In the genomic region with DNA sequence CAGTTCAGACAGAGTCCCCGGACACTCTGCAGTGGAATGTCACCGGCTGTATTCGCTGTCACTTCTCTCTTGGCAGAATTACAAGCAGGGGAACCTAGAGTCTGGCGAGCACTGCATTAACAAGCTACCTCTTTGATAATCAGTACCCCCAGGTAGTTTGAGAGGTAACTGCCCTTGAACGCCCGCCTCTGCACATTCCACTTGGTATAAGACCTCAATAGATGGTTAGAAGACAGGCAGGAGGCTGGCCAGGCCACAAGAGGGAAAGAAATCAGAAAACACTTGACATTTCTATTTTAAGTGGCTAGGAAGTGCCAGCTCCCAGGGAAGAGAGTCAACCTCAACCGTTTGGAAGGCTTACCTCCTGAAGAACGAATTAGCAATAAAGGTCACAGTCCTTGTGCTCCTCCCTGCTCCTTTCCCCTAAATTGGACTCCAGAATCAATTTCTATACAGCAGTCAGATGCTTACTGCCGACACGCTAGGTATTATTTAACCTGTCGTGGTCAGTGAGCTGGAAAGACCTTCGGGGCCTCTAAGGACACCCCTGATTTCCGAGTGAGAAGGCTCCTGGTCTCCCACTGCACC, we compare ENCODE assay signal across 8 mouse cellular contexts. TPM values are rescaled to one million over a fixed set of nuclear protein-coding genes. Genes with fewer than 3 reads are reported as not detected.
DNase-seq lines count a peak whose midpoint lies in the region; ATAC-seq and TF ChIP-seq lines count a peak whose summit lies in the region.

No protein-coding gene starts in this region.

- H3K27me3 ChIP-seq in C2C12 (ENCODE audit: control insufficient read depth, insufficient read depth, insufficient read length) = no peaks in the 10 kb centered on the region
- H3K27me3 ChIP-seq in heart, embryonic 13.5 days (replicated peaks) = no peaks in the 10 kb centered on the region
- H3K27me3 ChIP-seq in midbrain, embryonic 10.5 days (ENCODE audit: low read depth, poor library complexity, severe bottlenecking) = no peaks in the 10 kb centered on the region

- peak overlapping the region; percentile 99 for H3K9ac ChIP-seq in heart, embryonic 13.5 days

- peaks cover 2% of the 10 kb centered on the region for H3K79me3 ChIP-seq in C2C12 (ENCODE audit: low read depth)

- DNase-seq in kidney, postnatal 10 days = peak; percentile 49
- DNase-seq in midbrain, embryonic 10.5 days (ENCODE audit: low spot score) = no peak
- DNase-seq in urinary bladder, postnatal 10 days (ENCODE audit: low spot score) = no peak
- DNase-seq in spleen, postnatal 4 days (ENCODE audit: low spot score in 2 of 2) = no peak
- no peak for DNase-seq in layer of hippocampus, adult 11-12 months (ENCODE audit: low spot score)

- no peaks in the 10 kb centered on the region for H3K9me3 ChIP-seq in heart, embryonic 13.5 days
- H3K9me3 ChIP-seq in midbrain, embryonic 10.5 days (replicated peaks) = 0 out of 2 replicates have a peak, but pooled peaks cover 7% of the 10 kb centered on the region

- H3K4me1 ChIP-seq in bone marrow macrophage, adult 2 months (ENCODE audit: control insufficient read depth, insufficient read depth, low read length) = peaks cover 17% of the 10 kb centered on the region
- H3K4me1 ChIP-seq in heart, embryonic 13.5 days = peaks cover 52% of the 10 kb centered on the region
- H3K4me1 ChIP-seq in midbrain, embryonic 10.5 days = peaks cover 41% of the 10 kb centered on the region

- peak overlapping the region; percentile 29 for H3ac ChIP-seq in C2C12 (ENCODE audit: control insufficient read depth, insufficient read length, low read depth)

- WGBS in heart, embryonic 13.5 days = 28% methylated on average over 13 of the region's 13 CpGs
- WGBS in midbrain, embryonic 10.5 days = 56% methylated on average over 13 of the region's 13 CpGs

- H3K27ac ChIP-seq in bone marrow macrophage, adult 2 months (ENCODE audit: insufficient read depth, low read depth, low read length) = peak overlapping the region; percentile 33; the same call in 1 of the 2 replicates
- peak overlapping the region; percentile 99 for H3K27ac ChIP-seq in heart, embryonic 13.5 days (replicated peaks)
- peak overlapping the region; percentile 99 for H3K27ac ChIP-seq in midbrain, embryonic 10.5 days (replicated peaks)

- no peak for ATAC-seq in heart, embryonic 13.5 days (ENCODE audit: extremely low read depth, insufficient number of reproducible peaks, low FRiP score, low TSS enrichment)

- no peak for TF ChIP-seq POLR2A in bone marrow macrophage, adult 2 months (IDR thresholded peaks at IDR 0.05; ENCODE audit: borderline replicate concordance, low read depth, low read length)

- peak overlapping the region; percentile 74 for H3K4me3 ChIP-seq in C2C12 (ENCODE audit: insufficient read depth, poor library complexity, severe bottlenecking)
- peak overlapping the region; percentile 78 for H3K4me3 ChIP-seq in bone marrow macrophage, adult 2 months (ENCODE audit: insufficient read depth, low read length)
- H3K4me3 ChIP-seq in heart, embryonic 13.5 days = peak overlapping the region; percentile 93
- peak overlapping the region; percentile 77 for H3K4me3 ChIP-seq in midbrain, embryonic 10.5 days

- no peaks in the 10 kb centered on the region for H3K36me3 ChIP-seq in C2C12 (ENCODE audit: control insufficient read depth, insufficient read depth)
- H3K36me3 ChIP-seq in heart, embryonic 13.5 days = peaks cover 8% of the 10 kb centered on the region
- peaks cover 23% of the 10 kb centered on the region for H3K36me3 ChIP-seq in midbrain, embryonic 10.5 days

- H3K4me2 ChIP-seq in heart, embryonic 13.5 days = peak overlapping the region; percentile 92

- H3K79me2 ChIP-seq in C2C12 (ENCODE audit: control insufficient read depth, insufficient read depth) = peaks cover 26% of the 10 kb centered on the region

- TF ChIP-seq CTCF in C2C12 (IDR thresholded peaks at IDR 0.05; ENCODE audit: control insufficient read depth, insufficient read depth, insufficient read length) = no peak
- TF ChIP-seq CTCF in bone marrow macrophage, adult 2 months (IDR thresholded peaks at IDR 0.05; ENCODE audit: low read depth, low read length) = no peak

TF ChIP-seq in C2C12, 6 proteins besides CTCF, POLR2A, EP300 and RAD21:
- TF ChIP-seq USF1 (IDR thresholded peaks at IDR 0.05; ENCODE audit: low read depth) = no peak
- no peak for TF ChIP-seq MAX (IDR thresholded peaks at IDR 0.05)
- TF ChIP-seq MYOD1 (IDR thresholded peaks at IDR 0.05; ENCODE audit: control insufficient read depth, insufficient read length, low read depth) = no peak
- no peak for TF ChIP-seq MYOG (IDR thresholded peaks at IDR 0.05; ENCODE audit: control insufficient read depth, extremely low read depth, insufficient read length)
- no peak for TF ChIP-seq CEBPB (IDR thresholded peaks at IDR 0.05; ENCODE audit: low read depth)

RNA-seq across cellular contexts. Expression of gene Tmem94, which starts 1.2 kb away (rescaled TPM):
- 14.3 TPM for polyA plus RNA-seq in C2C12 (2012; fragmentation: generic; extraction: Trizol)
- 18.0 and 21.7 TPM in 2 replicates for polyA plus RNA-seq in bone marrow macrophage, adult 2 months (2012; ENCODE audit: insufficient read depth, insufficient read length, missing spikeins)
- 34.3 and 39.4 TPM in 2 replicates for polyA plus RNA-seq in heart, embryonic 13.5 days (2015; fragmentation: Nextera tagmentation; extraction: Ambion mirVana)
- polyA plus RNA-seq in midbrain, embryonic 10.5 days (2016; fragmentation: Nextera tagmentation; extraction: Ambion mirVana) = 39.6 and 45.2 TPM in 2 replicates

RNA-seq across cellular contexts. Expression of gene Caskin2, which starts 47.0 kb away (rescaled TPM):
- 7.3 TPM for polyA plus RNA-seq in C2C12 (2012; fragmentation: generic; extraction: Trizol)
- polyA plus RNA-seq in bone marrow macrophage, adult 2 months (2012; ENCODE audit: insufficient read depth, insufficient read length, missing spikeins) = 3.9 and 5.6 TPM in 2 replicates
- polyA plus RNA-seq in heart, embryonic 13.5 days (2015; fragmentation: Nextera tagmentation; extraction: Ambion mirVana) = 20.0 and 20.1 TPM in 2 replicates
- 17.5 and 18.6 TPM in 2 replicates for polyA plus RNA-seq in midbrain, embryonic 10.5 days (2016; fragmentation: Nextera tagmentation; extraction: Ambion mirVana)

RNA-seq across cellular contexts. Expression of gene Tsen54, which starts 48.1 kb away (rescaled TPM):
- 18.5 TPM for polyA plus RNA-seq in C2C12 (2012; fragmentation: generic; extraction: Trizol)
- polyA plus RNA-seq in bone marrow macrophage, adult 2 months (2012; ENCODE audit: insufficient read depth, insufficient read length, missing spikeins) = 10.6 and 14.4 TPM in 2 replicates
- 24.4 and 27.5 TPM in 2 replicates for polyA plus RNA-seq in heart, embryonic 13.5 days (2015; fragmentation: Nextera tagmentation; extraction: Ambion mirVana)
- 35.3 and 39.7 TPM in 2 replicates for polyA plus RNA-seq in midbrain, embryonic 10.5 days (2016; fragmentation: Nextera tagmentation; extraction: Ambion mirVana)

RNA-seq across cellular contexts. Expression of gene Llgl2, which starts 57.4 kb away (rescaled TPM):
- 0.51 TPM for polyA plus RNA-seq in C2C12 (2012; fragmentation: generic; extraction: Trizol)
- polyA plus RNA-seq in bone marrow macrophage, adult 2 months (2012; ENCODE audit: insufficient read depth, insufficient read length, missing spikeins) = 4.0 and 4.9 TPM in 2 replicates
- 18.9 and 19.0 TPM in 2 replicates for polyA plus RNA-seq in heart, embryonic 13.5 days (2015; fragmentation: Nextera tagmentation; extraction: Ambion mirVana)
- polyA plus RNA-seq in midbrain, embryonic 10.5 days (2016; fragmentation: Nextera tagmentation; extraction: Ambion mirVana) = 5.5 and 5.9 TPM in 2 replicates

RNA-seq across cellular contexts. Expression of gene Grb2, which starts 58.1 kb away (rescaled TPM):
- 45.0 TPM for polyA plus RNA-seq in C2C12 (2012; fragmentation: generic; extraction: Trizol)
- 251 and 274 TPM in 2 replicates for polyA plus RNA-seq in bone marrow macrophage, adult 2 months (2012; ENCODE audit: insufficient read depth, insufficient read length, missing spikeins)
- polyA plus RNA-seq in heart, embryonic 13.5 days (2015; fragmentation: Nextera tagmentation; extraction: Ambion mirVana) = 86.6 and 90.0 TPM in 2 replicates
- polyA plus RNA-seq in midbrain, embryonic 10.5 days (2016; fragmentation: Nextera tagmentation; extraction: Ambion mirVana) = 81.7 and 88.3 TPM in 2 replicates

Comparison
In these comparisons a context has a peak if more than half of its experiments do, and no peak if none do; other contexts are left out.
1. H3K27ac ChIP-seq: peak in every context shown above with its lines; median percentile 99 in heart, embryonic 13.5 days; 99 in midbrain, embryonic 10.5 days; 33 in bone marrow macrophage, adult 2 months.